Mouse (Mus musculus): ENCODE results near the gene Gm7073. TPM values are rescaled to one million over a fixed set of nuclear protein-coding genes. Genes with fewer than 3 reads are reported as not detected.

The Gm7073 gene
- total and polyA plus RNA-seq, 3 experiments: not detected

DNA sequence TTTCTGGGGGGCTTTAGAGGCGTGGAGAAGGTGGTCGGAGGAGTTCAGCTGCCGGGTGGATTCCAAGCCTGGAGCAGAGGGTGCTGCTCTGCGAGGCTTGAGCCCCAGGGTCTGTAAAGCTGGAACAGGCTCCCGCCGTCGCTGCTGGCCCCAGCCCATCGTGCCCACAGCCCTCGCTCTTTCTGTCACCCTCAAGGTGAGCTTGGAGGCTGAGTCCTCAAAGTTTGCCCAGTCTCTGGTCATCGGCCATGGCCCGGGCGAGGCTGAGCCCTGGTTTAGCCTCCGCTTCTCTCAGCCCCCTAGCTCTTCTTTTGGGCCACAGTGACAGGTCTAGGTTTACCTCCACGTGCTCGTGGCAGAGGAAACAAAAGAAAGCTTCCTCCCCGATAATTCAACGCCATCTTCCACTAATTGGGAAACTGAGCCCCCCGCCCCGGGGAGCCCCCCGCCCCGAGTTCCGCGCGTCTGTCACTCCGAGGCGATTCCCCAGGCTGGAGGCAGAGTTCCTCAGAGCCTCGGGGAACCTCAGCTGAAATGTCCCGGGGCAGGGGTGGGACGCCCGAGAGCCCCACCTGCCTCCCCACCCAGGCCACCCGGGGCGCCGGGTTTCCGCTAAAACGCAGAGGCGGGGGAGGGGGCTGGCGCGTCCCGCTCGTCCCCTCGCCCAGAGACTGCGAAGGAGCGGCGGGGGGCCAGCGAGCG lies 135.8 kb downstream of the Gm7073 start:
- Histone ChIP-seq H3K9me3 (replicated peaks) (no peaks in the 10 kb centered on the region), H3K4me3 (ENCODE audit: low read depth, low read length) (peak overlapping the region; percentile 80), H3K36me3 (replicated peaks) (no peaks in the 10 kb centered on the region), H3K27me3 (ENCODE audit: insufficient read depth, low read length) (no peaks in the 10 kb centered on the region), H3K4me1 (ENCODE audit: insufficient read depth, low read depth, low read length) (peaks cover 2% of the 10 kb centered on the region; the same call in 1 of the 2 replicates)
- TF ChIP-seq POLR2AphosphoS5 (IDR thresholded peaks at IDR 0.05; ENCODE audit: insufficient replicate concordance, low read depth, low read length): no peak
- no peak for TF ChIP-seq GATA2 (IDR thresholded peaks at IDR 0.05; ENCODE audit: borderline replicate concordance, low read depth, low read length)
- TF ChIP-seq TAL1 (conservative IDR thresholded peaks at IDR 0.05; ENCODE audit: low read depth, low read length): no peak
- TF ChIP-seq GATA1 (IDR thresholded peaks at IDR 0.05; ENCODE audit: borderline replicate concordance, low read length): no peak
- no peak for TF ChIP-seq CTCF (IDR thresholded peaks at IDR 0.05; ENCODE audit: low read depth, low read length)
- ATAC-seq (ENCODE audit: extremely low read depth, insufficient number of reproducible peaks, low FRiP score, poor library complexity, severe bottlenecking) (no peak), DNase-seq (ENCODE audit: low spot score) (peak; percentile 16)

DNA sequence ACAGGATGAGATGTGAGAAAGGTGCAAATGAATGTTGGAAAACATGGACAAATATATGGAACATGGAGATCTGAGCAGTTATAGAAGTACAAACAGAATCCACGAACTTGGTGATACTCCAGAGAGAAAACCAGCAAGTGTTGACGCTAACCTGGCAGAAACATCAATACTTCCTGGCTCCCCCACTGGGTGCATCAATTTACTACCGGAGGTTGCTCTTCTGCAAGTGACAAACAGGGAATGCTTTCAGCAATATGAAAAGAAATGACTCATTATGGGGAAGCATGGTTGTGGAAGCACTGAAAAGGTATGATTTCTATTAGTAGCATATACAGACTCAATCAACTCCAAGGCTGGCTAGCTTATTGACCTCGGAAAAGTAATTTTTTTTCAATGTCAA lies 144.8 kb downstream of the Gm7073 start:
- TF ChIP-seq POLR2AphosphoS5 (IDR thresholded peaks at IDR 0.05; ENCODE audit: insufficient replicate concordance, low read depth, low read length) (no peak), TAL1 (conservative IDR thresholded peaks at IDR 0.05; ENCODE audit: low read depth, low read length) (no peak), CTCF (IDR thresholded peaks at IDR 0.05; ENCODE audit: low read depth, low read length) (no peak), GATA2 (IDR thresholded peaks at IDR 0.05; ENCODE audit: borderline replicate concordance, low read depth, low read length) (no peak)
- DNase-seq (ENCODE audit: low spot score): no peak
- H3K4me3 ChIP-seq (ENCODE audit: low read depth, low read length): no peak overlapping the region
- ATAC-seq (ENCODE audit: extremely low read depth, insufficient number of reproducible peaks, low FRiP score, poor library complexity, severe bottlenecking): no peak
- no peaks in the 10 kb centered on the region for H3K9me3 ChIP-seq (replicated peaks)
- no peaks in the 10 kb centered on the region for H3K36me3 ChIP-seq (replicated peaks)
- H3K27me3 ChIP-seq (ENCODE audit: insufficient read depth, low read length): no peaks in the 10 kb centered on the region
- no peaks in the 10 kb centered on the region for H3K4me1 ChIP-seq (ENCODE audit: insufficient read depth, low read depth, low read length)

DNA sequence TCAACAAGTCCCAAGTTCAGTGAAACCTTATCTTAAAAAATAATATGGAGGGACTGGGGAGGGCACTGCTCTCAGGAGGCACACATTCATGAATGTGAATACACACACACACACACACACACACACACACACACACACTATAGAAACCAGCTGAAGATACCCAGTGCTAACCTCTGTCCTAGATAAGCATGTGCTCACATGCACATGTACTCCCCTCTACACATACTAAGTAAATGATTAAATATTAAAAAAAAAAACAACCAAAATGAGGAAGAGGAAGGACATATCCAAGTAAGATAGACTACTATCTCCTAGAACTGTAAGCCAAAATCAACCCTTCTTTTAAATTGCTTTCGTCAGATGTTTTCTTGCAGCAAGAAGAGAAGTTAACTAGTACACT lies 152.2 kb downstream of the Gm7073 start:
- ATAC-seq (ENCODE audit: extremely low read depth, insufficient number of reproducible peaks, low FRiP score, poor library complexity, severe bottlenecking) (peak; percentile 28; the same call in 1 of the 2 replicates), DNase-seq (ENCODE audit: low spot score) (no peak)
- Histone ChIP-seq H3K4me1 (ENCODE audit: insufficient read depth, low read depth, low read length) (peaks cover 3% of the 10 kb centered on the region; the same call in 1 of the 2 replicates), H3K9me3 (replicated peaks) (no peaks in the 10 kb centered on the region), H3K4me3 (ENCODE audit: low read depth, low read length) (no peak overlapping the region), H3K27me3 (ENCODE audit: insufficient read depth, low read length) (no peaks in the 10 kb centered on the region), H3K36me3 (replicated peaks) (no peaks in the 10 kb centered on the region)
- TF ChIP-seq POLR2AphosphoS5 (IDR thresholded peaks at IDR 0.05; ENCODE audit: insufficient replicate concordance, low read depth, low read length) (no peak), GATA1 (IDR thresholded peaks at IDR 0.05; ENCODE audit: borderline replicate concordance, low read length) (no peak), CTCF (IDR thresholded peaks at IDR 0.05; ENCODE audit: low read depth, low read length) (no peak), TAL1 (conservative IDR thresholded peaks at IDR 0.05; ENCODE audit: low read depth, low read length) (no peak), GATA2 (IDR thresholded peaks at IDR 0.05; ENCODE audit: borderline replicate concordance, low read depth, low read length) (no peak)

Other genes with a start within 250 kb of the Gm7073 start
- gene Atp11c, start 53.4 kb upstream of the Gm7073 start, total RNA-seq (2014; fragmentation: Nextera tagmentation): 29.7 and 37.0 TPM in 2 replicates
- gene Atp11c, start 53.4 kb upstream of the Gm7073 start, total RNA-seq (2017): 23.5 and 25.5 TPM in 2 replicates
- 1.1 and 1.5 TPM in 2 replicates for gene Atp11c, start 53.4 kb upstream of the Gm7073 start, polyA plus RNA-seq (2012)